Comparison of ENCODE assay signal across 17 mouse cellular contexts in genomic region chr7:51458757-51459156, GRCm38 (mm10). TPM values are rescaled to one million over a fixed set of nuclear protein-coding genes. Genes with fewer than 3 reads are reported as not detected.
DNase-seq lines count a peak whose midpoint lies in the region; ATAC-seq and TF ChIP-seq lines count a peak whose summit lies in the region.
"Had no signal": no experiment of that assay in that cellular context is flagged by ENCODE, and none has a peak within 500 bp of the region (broad histone marks: within the 10 kb centered on the region; RNA-seq: fewer than 3 reads in every experiment).

No protein-coding gene starts in this region.

- H3K36me3 ChIP-seq in forebrain, postnatal 0 days (ENCODE audit: insufficient read depth): no peaks in the 10 kb centered on the region
- no peaks in the 10 kb centered on the region for H3K36me3 ChIP-seq in forebrain, embryonic 16.5 days (ENCODE audit: control insufficient read depth, insufficient read depth)
- H3K36me3 ChIP-seq in thymus, adult 2 months (ENCODE audit: control insufficient read depth, insufficient read depth, low read length): no peaks in the 10 kb centered on the region
- no peaks in the 10 kb centered on the region for H3K36me3 ChIP-seq in stomach, postnatal 0 days (ENCODE audit: control insufficient read depth, insufficient read depth, low read length)
- H3K36me3 ChIP-seq: forebrain, embryonic 10.5 days; midbrain, embryonic 12.5 days; neural tube, embryonic 13.5 days had no signal

- no peak for TF ChIP-seq POLR2A in thymus, adult 2 months (IDR thresholded peaks at IDR 0.05; ENCODE audit: control insufficient read depth, extremely low read depth, insufficient read depth, low read length, poor library complexity)

- WGBS in forebrain, postnatal 0 days: 89% methylated on average over 1 of the region's 1 CpGs
- WGBS in forebrain, embryonic 16.5 days: 86% methylated on average over 1 of the region's 1 CpGs
- WGBS in thymus, adult 2 months: 96% methylated on average over 1 of the region's 1 CpGs
- 88% methylated on average over 1 of the region's 1 CpGs for WGBS in stomach, postnatal 0 days

- no peak for ATAC-seq in forebrain, postnatal 0 days
- no peak for ATAC-seq in forebrain, embryonic 16.5 days
- ATAC-seq in stomach, postnatal 0 days (ENCODE audit: low FRiP score, low TSS enrichment): no peak

- H3K9me3 ChIP-seq in forebrain, postnatal 0 days (ENCODE audit: low read length): no peaks in the 10 kb centered on the region
- no peaks in the 10 kb centered on the region for H3K9me3 ChIP-seq in forebrain, embryonic 16.5 days (ENCODE audit: control insufficient read depth, low read length)
- H3K9me3 ChIP-seq in stomach, postnatal 0 days (ENCODE audit: control insufficient read depth, low read length): no peaks in the 10 kb centered on the region
- H3K9me3 ChIP-seq: forebrain, embryonic 10.5 days; midbrain, embryonic 12.5 days; neural tube, embryonic 13.5 days had no signal

- H3K4me3 ChIP-seq in forebrain, postnatal 0 days (ENCODE audit: low read depth, low read length): no peak overlapping the region
- H3K4me3 ChIP-seq in forebrain, embryonic 16.5 days (replicated peaks; ENCODE audit: low read length): no peak overlapping the region
- H3K4me3 ChIP-seq in layer of hippocampus, adult 2 months: no peak overlapping the region
- H3K4me3 ChIP-seq in thymus, adult 2 months (ENCODE audit: control insufficient read depth, insufficient read depth, low read length): no peak overlapping the region
- H3K4me3 ChIP-seq in stomach, postnatal 0 days (ENCODE audit: low read depth, low read length): no peak overlapping the region
- H3K4me3 ChIP-seq: forebrain, embryonic 10.5 days; midbrain, embryonic 12.5 days; neural tube, embryonic 13.5 days had no signal

- peak; percentile 39; the same call in 1 of the 2 replicates for TF ChIP-seq CTCF in forebrain, postnatal 0 days (IDR thresholded peaks at IDR 0.05; ENCODE audit: low read depth)
- peak; percentile 67 for TF ChIP-seq CTCF in layer of hippocampus, adult 2 months (conservative IDR thresholded peaks at IDR 0.05)
- TF ChIP-seq CTCF in thymus, adult 2 months (IDR thresholded peaks at IDR 0.05; ENCODE audit: borderline replicate concordance, control insufficient read depth, extremely low read depth, insufficient read depth, low read length, poor library complexity): no peak
- peak; percentile 52 for TF ChIP-seq CTCF in stomach, postnatal 0 days (IDR thresholded peaks at IDR 0.05; ENCODE audit: low read depth)

- no peak for TF ChIP-seq EP300 in stomach, postnatal 0 days (optimal IDR thresholded peaks at IDR 0.05)

- H3K4me1 ChIP-seq in forebrain, postnatal 0 days (ENCODE audit: insufficient read depth): no peaks in the 10 kb centered on the region
- H3K4me1 ChIP-seq in forebrain, embryonic 16.5 days (replicated peaks; ENCODE audit: control insufficient read depth, insufficient read depth, low read length): no peaks in the 10 kb centered on the region
- no peaks in the 10 kb centered on the region for H3K4me1 ChIP-seq in thymus, adult 2 months (replicated peaks; ENCODE audit: control insufficient read depth, insufficient read depth, low read length)
- H3K4me1 ChIP-seq in stomach, postnatal 0 days (replicated peaks; ENCODE audit: control insufficient read depth, insufficient read depth): no peaks in the 10 kb centered on the region
- H3K4me1 ChIP-seq: forebrain, embryonic 10.5 days; midbrain, embryonic 12.5 days; neural tube, embryonic 13.5 days had no signal

- no peak overlapping the region for H3K4me2 ChIP-seq in forebrain, postnatal 0 days (ENCODE audit: low read depth)
- H3K4me2 ChIP-seq in forebrain, embryonic 16.5 days (ENCODE audit: low read length): no peak overlapping the region
- no peak overlapping the region for H3K4me2 ChIP-seq in stomach, postnatal 0 days (replicated peaks; ENCODE audit: low read depth)
- H3K4me2 ChIP-seq: midbrain, embryonic 12.5 days; neural tube, embryonic 13.5 days had no signal

- H3K27me3 ChIP-seq in forebrain, postnatal 0 days (ENCODE audit: insufficient read depth, low read length): no peaks in the 10 kb centered on the region
- H3K27me3 ChIP-seq in forebrain, embryonic 16.5 days (replicated peaks; ENCODE audit: control insufficient read depth, insufficient read depth, low read length): no peaks in the 10 kb centered on the region
- no peaks in the 10 kb centered on the region for H3K27me3 ChIP-seq in thymus, adult 2 months (ENCODE audit: control insufficient read depth, insufficient read depth, low read length)
- H3K27me3 ChIP-seq in stomach, postnatal 0 days (ENCODE audit: control insufficient read depth, insufficient read depth, low read length): no peaks in the 10 kb centered on the region
- H3K27me3 ChIP-seq: midbrain, embryonic 12.5 days; neural tube, embryonic 13.5 days had no signal

- DNase-seq in forebrain, postnatal 0 days: no peak
- DNase-seq in layer of hippocampus, adult 2 months (ENCODE audit: low spot score in 2 of 2): no peak
- no peak for DNase-seq in layer of hippocampus, postnatal 14 days (ENCODE audit: low spot score in 2 of 2)
- DNase-seq in thymus, postnatal 4 days: peak; percentile 4
- no peak for DNase-seq in thymus, adult 2 months
- DNase-seq in stomach, postnatal 0 days (ENCODE audit: low spot score): no peak
- DNase-seq in yolk sac, embryonic 10.5 days (ENCODE audit: low spot score): no peak
- DNase-seq: adrenal gland, postnatal 25 days; cerebellum, adult 11 months; gastrocnemius, postnatal 25 days; kidney, postnatal 14 days; thymus, postnatal 36 days had no signal

- no peak overlapping the region for H3K9ac ChIP-seq in forebrain, postnatal 0 days
- no peak overlapping the region for H3K9ac ChIP-seq in forebrain, embryonic 16.5 days (replicated peaks; ENCODE audit: low read depth, low read length)
- H3K9ac ChIP-seq in stomach, postnatal 0 days (ENCODE audit: low read length): no peak overlapping the region
- H3K9ac ChIP-seq: midbrain, embryonic 12.5 days; neural tube, embryonic 13.5 days had no signal

- no peak overlapping the region for H3K27ac ChIP-seq in forebrain, postnatal 0 days (ENCODE audit: low read depth, low read length)
- H3K27ac ChIP-seq in forebrain, embryonic 16.5 days (ENCODE audit: low read length): no peak overlapping the region
- no peak overlapping the region for H3K27ac ChIP-seq in layer of hippocampus, adult 2 months
- no peak overlapping the region for H3K27ac ChIP-seq in thymus, adult 2 months (ENCODE audit: control insufficient read depth, insufficient read depth, low read length)
- H3K27ac ChIP-seq in stomach, postnatal 0 days (replicated peaks): no peak overlapping the region
- H3K27ac ChIP-seq: forebrain, embryonic 10.5 days; midbrain, embryonic 12.5 days; neural tube, embryonic 13.5 days had no signal

RNA-seq across cellular contexts. Expression of gene Ano5, which starts 52.1 kb away (rescaled TPM):
- total RNA-seq in forebrain, postnatal 0 days (2014; rRNA removed): 0.92 and 1.2 TPM in 2 replicates
- 0.33 and 0.77 TPM in 2 replicates for polyA plus RNA-seq in forebrain, postnatal 0 days (2015; fragmentation: Nextera tagmentation; extraction: Ambion mirVana)
- polyA plus RNA-seq in forebrain, embryonic 16.5 days (2015; fragmentation: Nextera tagmentation; extraction: Ambion mirVana): 0.20 and 0.47 TPM in 2 replicates
- 1 to 10 TPM; 1.2 to 1.4 TPM for total RNA-seq in layer of hippocampus, adult 2 months (2021)
- 1 to 10 TPM; 1.8 TPM for total RNA-seq in layer of hippocampus, postnatal 14 days (2021)
- not detected in 2 replicates for polyA plus RNA-seq in thymus, adult 2 months (2012; rRNA removed)
- polyA plus RNA-seq in stomach, postnatal 0 days (2015; fragmentation: Nextera tagmentation; extraction: Ambion mirVana): 0.08 and 0.12 TPM in 2 replicates
- polyA plus RNA-seq: liver, embryonic 16.5 days had no signal
